Mouse (Mus musculus): ENCODE measurements around the gene Raly. TPM values are rescaled to one million over a fixed set of nuclear protein-coding genes. Genes with fewer than 3 reads are reported as not detected.

Raly gene
- total and polyA plus RNA-seq, 3 experiments: 214 to 334 (median 277) TPM

DNA sequence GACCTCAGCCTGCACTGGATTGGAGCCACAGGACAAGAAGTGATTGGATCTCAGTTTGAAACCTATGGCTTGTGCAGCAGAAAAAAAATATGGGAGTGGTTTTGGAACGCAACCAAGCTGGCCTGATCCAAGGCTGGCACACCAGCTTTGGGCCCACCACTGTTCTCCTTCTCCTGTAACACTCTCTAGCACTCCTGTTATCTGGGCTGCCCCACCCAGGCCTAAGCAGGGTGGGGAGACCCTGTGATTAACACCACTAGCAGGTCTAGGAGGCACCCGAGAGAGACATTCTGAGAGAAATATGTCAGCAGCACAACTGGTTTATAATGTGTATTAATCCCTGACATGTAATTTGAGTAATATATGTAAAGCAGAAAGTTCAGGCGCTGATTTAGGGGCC, 27.7 kb upstream of the Raly start:
- Histone ChIP-seq H3K27ac (ENCODE audit: insufficient read depth, low read depth) (no peak overlapping the region), H3K4me3 (replicated peaks in 1 of 3; ENCODE audit: low read depth in 2 of 3, low read length in 2 of 3, poor library complexity in 1 of 3) (no peak overlapping the region), H3K36me3 (replicated peaks in 1 of 2; ENCODE audit: control insufficient read depth in 1 of 2, insufficient read depth in 1 of 2, low read length in 1 of 2) (no peaks in the 10 kb centered on the region), H3K79me2 (replicated peaks; ENCODE audit: control insufficient read depth, extremely low read depth, insufficient read depth, poor library complexity, severe bottlenecking) (no peaks in the 10 kb centered on the region), H3K4me1 (ENCODE audit: control insufficient read depth in 1 of 2, insufficient read depth in 2 of 2) (peaks cover 3 to 34% of the 10 kb centered on the region in 2 experiments; a peak in 3 of 4 replicates), H3K9ac (ENCODE audit: insufficient read depth, low read depth) (no peak overlapping the region), H3K27me3 (replicated peaks) (no peaks in the 10 kb centered on the region), H3K4me2 (ENCODE audit: insufficient read depth, low read depth, poor library complexity, severe bottlenecking) (no peak overlapping the region), H3K9me3 (replicated peaks; ENCODE audit: low read length) (peaks cover 16% of the 10 kb centered on the region)
- dilution Hi-C loops (cut with MboI; ENCODE audit: extremely low pct_ligation_motif_present, extremely low pct_unique_long_range_greater_than_20kb, low sequenced_read_pairs): no loop called here
- TF ChIP-seq E2F4 (IDR thresholded peaks at IDR 0.05; ENCODE audit: insufficient replicate concordance, low read depth, low read length): no peak
- no peak for TF ChIP-seq USF1 (IDR thresholded peaks at IDR 0.05; ENCODE audit: low read depth, low read length)
- TF ChIP-seq GABPA (IDR thresholded peaks at IDR 0.05; ENCODE audit: insufficient replicate concordance, low read depth, low read length): no peak
- TF ChIP-seq EP300 (IDR thresholded peaks at IDR 0.05; ENCODE audit: low read length): no peak
- TF ChIP-seq BHLHE40 (IDR thresholded peaks at IDR 0.05; ENCODE audit: low read depth, low read length): no peak
- no peak for TF ChIP-seq TBP (conservative IDR thresholded peaks at IDR 0.05; ENCODE audit: low read depth, low read length)
- no peak for TF ChIP-seq TCF12 (IDR thresholded peaks at IDR 0.05; ENCODE audit: low read depth, low read length)
- TF ChIP-seq JUND (conservative IDR thresholded peaks at IDR 0.05; ENCODE audit: low read depth, low read length): no peak
- no peak for TF ChIP-seq KAT2A (IDR thresholded peaks at IDR 0.05; ENCODE audit: insufficient replicate concordance, low read length)
- no peak for TF ChIP-seq CHD1 (IDR thresholded peaks at IDR 0.05; ENCODE audit: low read depth, low read length)
- no peak for DNase-seq (ENCODE audit: extremely low read depth)
- in situ Hi-C loops (cut with MboI; ENCODE audit: low pct_ligation_motif_present, low pct_unique_long_range_greater_than_20kb, low sequenced_read_pairs): no loop called here

DNA sequence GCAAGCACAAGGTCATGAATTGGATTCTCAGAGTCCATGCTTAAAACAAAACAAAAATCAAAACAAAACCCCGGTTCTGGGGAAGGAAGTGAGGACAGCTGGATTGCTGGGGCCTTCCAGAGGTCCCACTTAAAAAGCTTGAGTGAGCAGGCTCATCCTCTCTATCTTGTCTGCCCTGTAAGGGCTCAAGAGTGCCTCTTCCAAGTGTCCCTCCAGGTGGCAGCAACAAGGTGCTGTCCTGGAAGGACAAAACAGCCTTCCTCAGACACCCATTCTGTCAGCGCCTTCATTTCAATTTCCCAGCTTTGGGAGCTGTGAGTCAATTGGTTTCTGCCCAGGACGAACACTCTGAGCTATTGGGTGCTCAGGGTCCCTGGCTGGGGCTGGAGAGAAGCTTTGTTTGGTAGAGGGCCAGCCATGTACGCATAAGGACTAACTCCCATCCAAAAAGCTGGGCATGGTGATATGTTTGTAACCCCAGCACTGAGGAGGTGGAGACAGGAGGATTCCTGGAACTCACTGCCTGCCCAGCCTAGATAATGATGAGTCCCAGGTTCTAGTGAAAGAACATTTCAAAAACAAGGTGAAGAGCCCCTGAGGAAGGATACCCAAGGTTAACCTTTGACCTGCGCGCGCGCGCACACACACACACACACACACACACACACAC, 25.9 kb upstream of the Raly start:
- no peak for DNase-seq (ENCODE audit: extremely low read depth)
- dilution Hi-C loops (cut with MboI; ENCODE audit: extremely low pct_ligation_motif_present, extremely low pct_unique_long_range_greater_than_20kb, low sequenced_read_pairs) (no loop called here), in situ Hi-C loops (cut with MboI; ENCODE audit: low pct_ligation_motif_present, low pct_unique_long_range_greater_than_20kb, low sequenced_read_pairs) (no loop called here)
- Histone ChIP-seq H3K36me3 (replicated peaks in 1 of 2; ENCODE audit: control insufficient read depth in 1 of 2, insufficient read depth in 1 of 2, low read length in 1 of 2) (no peaks in the 10 kb centered on the region), H3K4me3 (replicated peaks in 1 of 3; ENCODE audit: low read depth in 2 of 3, low read length in 2 of 3, poor library complexity in 1 of 3) (no peak overlapping the region), H3K9ac (ENCODE audit: insufficient read depth, low read depth) (no peak overlapping the region), H3K4me2 (ENCODE audit: insufficient read depth, low read depth, poor library complexity, severe bottlenecking) (no peak overlapping the region), H3K79me2 (replicated peaks; ENCODE audit: control insufficient read depth, extremely low read depth, insufficient read depth, poor library complexity, severe bottlenecking) (no peaks in the 10 kb centered on the region), H3K4me1 (ENCODE audit: control insufficient read depth in 1 of 2, insufficient read depth in 2 of 2) (peaks cover 3 to 38% of the 10 kb centered on the region in 2 experiments; a peak in 3 of 4 replicates), H3K9me3 (replicated peaks; ENCODE audit: low read length) (peaks cover 14% of the 10 kb centered on the region), H3K27ac (ENCODE audit: insufficient read depth, low read depth) (no peak overlapping the region), H3K27me3 (replicated peaks) (no peaks in the 10 kb centered on the region)
- peak in 1 of 2 experiments; percentile 57; a peak in 2 of 4 replicates for TF ChIP-seq CTCF (conservative IDR thresholded peaks at IDR 0.05 in 1 of 2, IDR thresholded peaks at IDR 0.05 in 1 of 2; ENCODE audit: low read depth in 2 of 2, low read length in 2 of 2)
- peak; percentile 40 for TF ChIP-seq RAD21 (IDR thresholded peaks at IDR 0.05; ENCODE audit: low read depth, low read length)
- no peak for TF ChIP-seq MAZ (IDR thresholded peaks at IDR 0.05; ENCODE audit: low read depth, low read length)
- TF ChIP-seq JUN (IDR thresholded peaks at IDR 0.05; ENCODE audit: insufficient read depth, low read depth, low read length): no peak
- no peak for TF ChIP-seq TCF12 (IDR thresholded peaks at IDR 0.05; ENCODE audit: low read depth, low read length)
- no peak for TF ChIP-seq CHD1 (IDR thresholded peaks at IDR 0.05; ENCODE audit: low read depth, low read length)
- no peak for TF ChIP-seq MAFK (IDR thresholded peaks at IDR 0.05; ENCODE audit: insufficient replicate concordance, low read length)
- no peak for TF ChIP-seq ELF1 (IDR thresholded peaks at IDR 0.05; ENCODE audit: low read depth, low read length)
- TF ChIP-seq SMC3 (IDR thresholded peaks at IDR 0.05; ENCODE audit: low read depth, low read length): peak; percentile 43
- TF ChIP-seq KAT2A (IDR thresholded peaks at IDR 0.05; ENCODE audit: insufficient replicate concordance, low read length): no peak
